Mouse (Mus musculus) ES-Bruce4 (cell line): Measurements from ENCODE around the gene Med29.

Experiments
- CTCF ChIP-seq: IDR thresholded peaks from one replicate; pipeline ENCODE4 v1.8.1; 2011; ENCODE audit warnings: low read depth, low read length
- POLR2A ChIP-seq: IDR thresholded peaks from one replicate; pipeline ENCODE4 v1.8.1; 2011; ENCODE audit warnings: low read length; ENCODE audit not compliant: insufficient read depth

- no peak for TF ChIP-seq POLR2A
- TF ChIP-seq CTCF: peak; percentile 16
Measured at GRCm38 (mm10) chr7:28412826-28413225, 20.3 kb upstream of the Med29 start.
